Mouse (Mus musculus) liver, embryonic 14.5 days (tissue): ENCODE measurements around the gene Tceanc2. TPM values are rescaled to one million over a fixed set of nuclear protein-coding genes. Genes with fewer than 3 reads are reported as not detected.

ENCODE experiments used
- ATAC-seq: fragments of 200-750 bp; cut with Nextera tagmentation; 2 replicates; pipeline ENCODE4 v1.8.0; 2017; ENCODE audit warnings: moderate number of reproducible peaks, mild to moderate bottlenecking, moderate library complexity; ENCODE audit not compliant: insufficient read depth
- DNase-seq, 3 experiments: peaks; one replicate each; pipeline ENCODE4 v3.0.0-alpha.2; 2012 to 2013; ENCODE audit warnings: low read depth in 3 of 3, low spot score in 3 of 3
- H3K27ac ChIP-seq: fragments of 300-500 bp; sonication (generic); 2 replicates; pipeline ENCODE4 v1.5.1; 2014; ENCODE audit warnings: moderate library complexity, mild to moderate bottlenecking, control low read depth, inconsistent platforms
- H3K27me3 ChIP-seq: fragments of 300-500 bp; sonication (generic); 2 replicates; pipeline ENCODE4 v1.6.1; 2014; ENCODE audit warnings: mild to moderate bottlenecking, low read length, moderate library complexity; ENCODE audit not compliant: control insufficient read depth, insufficient read depth
- H3K36me3 ChIP-seq: fragments of 300-500 bp; sonication (generic); replicated peaks from 2 replicates; pipeline ENCODE4 v1.6.1; 2014; ENCODE audit warnings: low read depth; ENCODE audit not compliant: control insufficient read depth, insufficient read depth
- H3K4me1 ChIP-seq, 2 experiments: fragments of 200-500 bp in 1 of 2; fragments of 300-500 bp in 1 of 2; sonication (generic) in 1 of 2; replicated peaks; 2 replicates each; pipeline ENCODE4 v1.6.1; 2012 to 2014; ENCODE audit warnings: antibody characterized with exemption in 1 of 2, inconsistent platforms in 1 of 2, low read length in 1 of 2; ENCODE audit not compliant: control insufficient read depth in 2 of 2, insufficient read depth in 2 of 2
- H3K4me2 ChIP-seq: fragments of 300-500 bp; sonication (generic); 2 replicates; pipeline ENCODE4 v1.6.1; 2014; ENCODE audit warnings: low read depth, mild to moderate bottlenecking, control low read depth, moderate library complexity
- H3K4me3 ChIP-seq, 2 experiments: fragments of 200-500 bp in 1 of 2; fragments of 300-500 bp in 1 of 2; sonication (generic) in 1 of 2; 2 replicates each; pipeline ENCODE4 v1.5.1; 2012 to 2014; ENCODE audit warnings: low read depth in 2 of 2, low read length in 2 of 2, mild to moderate bottlenecking in 2 of 2, control low read depth in 1 of 2, inconsistent platforms in 1 of 2, moderate library complexity in 1 of 2; ENCODE audit not compliant: insufficient read depth in 1 of 2
- H3K9ac ChIP-seq: fragments of 300-500 bp; sonication (generic); replicated peaks from 2 replicates; pipeline ENCODE4 v1.6.1; 2014; ENCODE audit warnings: mild to moderate bottlenecking, control low read depth, moderate library complexity
- H3K9me3 ChIP-seq: fragments of 300-500 bp; sonication (generic); 2 replicates; pipeline ENCODE4 v1.6.1; 2016; ENCODE audit warnings: low read length, mixed read lengths; ENCODE audit not compliant: control insufficient read depth
- CTCF ChIP-seq: IDR thresholded peaks from 2 replicates; pipeline ENCODE4 v1.5.1; 2016; ENCODE audit warnings: antibody characterized with exemption, low read depth, control low read depth
- EP300 ChIP-seq: IDR thresholded peaks from 2 replicates; pipeline ENCODE4 v1.6.1; 2016; ENCODE audit warnings: antibody characterized with exemption, low read depth
- WGBS: fragments of 180-500 bp; shearing (Covaris S2); extraction: QIAGEN DNeasy Blood & Tissue Kit; methylation state at CpG from one replicate; pipeline ENCODE4 v1.1.7; 2014; ENCODE audit not compliant: insufficient replicate concordance; 5-methylcytosine and 5-hydroxymethylcytosine counted together
- polyA plus RNA-seq, 2 experiments: library from polyadenylated mRNA; depleted of rRNA in 1 of 2; stranded (reverse) in 1 of 2; unstranded in 1 of 2; fragments of >200 nt; fragmentation: Nextera tagmentation in 1 of 2; extraction: Ambion mirVana in 1 of 2; gene quantifications; 2 replicates each; pipeline versions ENCODE4 v1.2.1 to v1.2.3; 2012 to 2014

Gene Tceanc2
- polyA plus RNA-seq, 2 experiments, result 5.5 to 24.2 TPM

- H3K36me3 ChIP-seq, result no peaks in the 10 kb centered on the region
- no peak overlapping the region for H3K9ac ChIP-seq
- no peak overlapping the region for H3K4me2 ChIP-seq
- no peak overlapping the region for H3K27ac ChIP-seq
- H3K4me3 ChIP-seq, result no peak overlapping the region
- no peak for TF ChIP-seq EP300
- TF ChIP-seq CTCF, result no peak
- H3K4me1 ChIP-seq, result peaks cover 0 to 7% of the 10 kb centered on the region in 2 experiments; a peak in 2 of 4 replicates
- no peaks in the 10 kb centered on the region for H3K27me3 ChIP-seq
- ATAC-seq (no peak), DNase-seq (no peak)
- 59% methylated on average over 10 of the region's 10 CpGs for WGBS
- no peaks in the 10 kb centered on the region for H3K9me3 ChIP-seq
These were observed 52.5 kb downstream of the Tceanc2 start for GRCm38 (mm10) chr4:107126389-107126788.

- no peak for ATAC-seq
- Histone ChIP-seq H3K9ac (no peak overlapping the region), H3K27ac (no peak overlapping the region), H3K27me3 (no peaks in the 10 kb centered on the region), H3K4me1 (peaks cover 0 to 8% of the 10 kb centered on the region in 2 experiments; a peak in 2 of 4 replicates), H3K36me3 (no peaks in the 10 kb centered on the region), H3K4me2 (no peak overlapping the region), H3K9me3 (no peaks in the 10 kb centered on the region), H3K4me3 (no peak overlapping the region)
- no peak for TF ChIP-seq EP300
- no peak; the same call in 1 of the 2 replicates for TF ChIP-seq CTCF
- DNase-seq, result no peak
- WGBS, result 46% methylated on average over 5 of the region's 5 CpGs
These were observed 53.8 kb downstream of the Tceanc2 start for GRCm38 (mm10) chr4:107125101-107125500.

- no peaks in the 10 kb centered on the region for H3K9me3 ChIP-seq
- TF ChIP-seq CTCF, result no peak
- TF ChIP-seq EP300, result no peak
- no peak overlapping the region for H3K4me2 ChIP-seq
- no peaks in the 10 kb centered on the region for H3K27me3 ChIP-seq
- no peak overlapping the region for H3K9ac ChIP-seq
- no peaks in the 10 kb centered on the region for H3K36me3 ChIP-seq
- no peak overlapping the region for H3K27ac ChIP-seq
- H3K4me1 ChIP-seq, result peaks cover 0 to 8% of the 10 kb centered on the region in 2 experiments; a peak in 2 of 4 replicates
- 53% methylated on average over 7 of the region's 7 CpGs for WGBS
- ATAC-seq (no peak), DNase-seq (no peak)
- no peak overlapping the region for H3K4me3 ChIP-seq
These were observed 54.5 kb downstream of the Tceanc2 start for GRCm38 (mm10) chr4:107124376-107124775.

GRCm38 (mm10) chr4:107121165-107121943 lies 57.6 kb downstream of the Tceanc2 start:
- ATAC-seq (peak; percentile 47; the same call in 1 of the 2 replicates), DNase-seq (no peak)
- H3K27ac ChIP-seq, result no peak overlapping the region

GRCm38 (mm10) chr4:107120676-107121075 lies 58.2 kb downstream of the Tceanc2 start:
- ATAC-seq (no peak), DNase-seq (no peak)
- Histone ChIP-seq H3K9ac (no peak overlapping the region), H3K4me3 (no peak overlapping the region), H3K9me3 (no peaks in the 10 kb centered on the region), H3K4me1 (peaks cover 0 to 8% of the 10 kb centered on the region in 2 experiments; a peak in 2 of 4 replicates), H3K4me2 (no peak overlapping the region), H3K27me3 (no peaks in the 10 kb centered on the region), H3K27ac (no peak overlapping the region), H3K36me3 (no peaks in the 10 kb centered on the region)
- TF ChIP-seq CTCF (no peak), EP300 (no peak)
- WGBS, result 72% methylated on average over 6 of the region's 6 CpGs

More at GRCm38 (mm10) chr4:107121165-107121943, 57.6 kb downstream of the Tceanc2 start:
- H3K36me3 ChIP-seq, result no peaks in the 10 kb centered on the region
- H3K9me3 ChIP-seq, result no peaks in the 10 kb centered on the region
- H3K4me3 ChIP-seq, result no peak overlapping the region
- TF ChIP-seq EP300 (no peak), CTCF (peak; percentile 71)
- no peaks in the 10 kb centered on the region for H3K27me3 ChIP-seq
- peaks cover 0 to 8% of the 10 kb centered on the region in 2 experiments; a peak in 2 of 4 replicates for H3K4me1 ChIP-seq
- WGBS, result 54% methylated on average over 12 of the region's 12 CpGs
- no peak overlapping the region for H3K9ac ChIP-seq
- no peak overlapping the region for H3K4me2 ChIP-seq
